Mouse (Mus musculus) forebrain, embryonic 11.5 days (tissue): Measurements from ENCODE around the gene Naaladl2. TPM values are rescaled to one million over a fixed set of nuclear protein-coding genes. Genes with fewer than 3 reads are reported as not detected.

ENCODE experiments used
- ATAC-seq: fragments of 200-750 bp; cut with Nextera tagmentation; replicated peaks from 2 replicates; pipeline ENCODE4 v1.8.0; 2017; ENCODE audit warnings: moderate TSS enrichment; ENCODE audit not compliant: low FRiP score
- DNase-seq: peaks from one replicate; pipeline ENCODE4 v3.0.0-alpha.2; 2017; ENCODE audit warnings: low spot score
- H3K27ac ChIP-seq: fragments of 300-500 bp; sonication (generic); 2 replicates; pipeline ENCODE4 v1.5.1; 2014; ENCODE audit warnings: low read depth, low read length
- H3K27me3 ChIP-seq: fragments of 300-500 bp; sonication (generic); 2 replicates; pipeline ENCODE4 v1.6.1; 2014; ENCODE audit warnings: mild to moderate bottlenecking, low read length, mixed read lengths; ENCODE audit not compliant: control insufficient read depth, insufficient read depth
- H3K36me3 ChIP-seq: fragments of 300-500 bp; sonication (generic); 2 replicates; pipeline ENCODE4 v1.6.1; 2014; ENCODE audit warnings: mild to moderate bottlenecking, low read length, moderate library complexity, mixed read lengths; ENCODE audit not compliant: control insufficient read depth, insufficient read depth
- H3K4me1 ChIP-seq: fragments of 300-500 bp; sonication (generic); replicated peaks from 2 replicates; pipeline ENCODE4 v1.6.1; 2014; ENCODE audit warnings: low read length, mixed read lengths; ENCODE audit not compliant: control insufficient read depth, insufficient read depth
- H3K4me2 ChIP-seq: fragments of 300-500 bp; sonication (generic); 2 replicates; pipeline ENCODE4 v1.6.1; 2014; ENCODE audit warnings: low read depth, mild to moderate bottlenecking, low read length, moderate library complexity, mixed read lengths; ENCODE audit not compliant: severe bottlenecking
- H3K4me3 ChIP-seq: fragments of 300-500 bp; sonication (generic); 2 replicates; pipeline ENCODE4 v1.5.1; 2014; ENCODE audit warnings: low read depth, low read length
- H3K9ac ChIP-seq: fragments of 300-500 bp; sonication (generic); 2 replicates; pipeline ENCODE4 v1.6.1; 2014; ENCODE audit warnings: low read length
- H3K9me3 ChIP-seq: fragments of 300-500 bp; sonication (generic); 2 replicates; pipeline ENCODE4 v1.6.1; 2016; ENCODE audit warnings: low read length, mixed read lengths; ENCODE audit not compliant: control insufficient read depth
- WGBS: fragments of 180-500 bp; shearing (Covaris S2); extraction: QIAGEN DNeasy Blood & Tissue Kit; methylation state at CpG from one replicate; pipeline ENCODE4 v1.1.7; 2014; 5-methylcytosine and 5-hydroxymethylcytosine counted together
- polyA plus RNA-seq: library from polyadenylated mRNA; unstranded; fragments of >200 nt; fragmentation: Nextera tagmentation; extraction: Ambion mirVana; gene quantifications from 2 replicates; pipeline ENCODE4 v1.2.1, GENCODE M21; 2014

Gene Naaladl2
- polyA plus RNA-seq, 1 experiment from 2014 or later: 0.48 TPM

GRCm38 (mm10) chr3:24595447-24595846 is 548.6 kb downstream of the Naaladl2 start:
- ATAC-seq (no peak), DNase-seq (no peak)
- WGBS: 81% methylated on average over 2 of the region's 2 CpGs
- Histone ChIP-seq H3K4me2 (no peak overlapping the region), H3K27ac (no peak overlapping the region), H3K27me3 (no peaks in the 10 kb centered on the region), H3K9me3 (no peaks in the 10 kb centered on the region), H3K9ac (no peak overlapping the region), H3K4me3 (no peak overlapping the region), H3K4me1 (no peaks in the 10 kb centered on the region), H3K36me3 (no peaks in the 10 kb centered on the region)

- Histone ChIP-seq H3K27ac (no peak overlapping the region), H3K9ac (no peak overlapping the region), H3K4me2 (no peak overlapping the region), H3K36me3 (no peaks in the 10 kb centered on the region), H3K4me3 (no peak overlapping the region), H3K9me3 (no peaks in the 10 kb centered on the region), H3K4me1 (no peaks in the 10 kb centered on the region), H3K27me3 (no peaks in the 10 kb centered on the region)
- DNase-seq: no peak
- 82% methylated on average over 1 of the region's 1 CpGs for WGBS
- no peak for ATAC-seq
Measured at GRCm38 (mm10) chr3:24556617-24557016, 587.4 kb downstream of the Naaladl2 start.

GRCm38 (mm10) chr3:24553701-24554100 is 590.4 kb downstream of the Naaladl2 start:
- Histone ChIP-seq H3K27ac (no peak overlapping the region), H3K27me3 (no peaks in the 10 kb centered on the region), H3K9me3 (no peaks in the 10 kb centered on the region), H3K4me1 (no peaks in the 10 kb centered on the region), H3K9ac (no peak overlapping the region), H3K36me3 (no peaks in the 10 kb centered on the region), H3K4me2 (no peak overlapping the region), H3K4me3 (no peak overlapping the region)
- DNase-seq (no peak), ATAC-seq (no peak)
- 82% methylated on average over 5 of the region's 5 CpGs for WGBS

GRCm38 (mm10) chr3:24552631-24553030 is 591.4 kb downstream of the Naaladl2 start:
- no peaks in the 10 kb centered on the region for H3K4me1 ChIP-seq
- no peak overlapping the region for H3K27ac ChIP-seq
- no peak overlapping the region for H3K4me2 ChIP-seq
- 81% methylated on average over 2 of the region's 2 CpGs for WGBS
- H3K36me3 ChIP-seq: no peaks in the 10 kb centered on the region
- ATAC-seq (no peak), DNase-seq (no peak)
- no peaks in the 10 kb centered on the region for H3K27me3 ChIP-seq
- no peak overlapping the region for H3K9ac ChIP-seq
- no peak overlapping the region for H3K4me3 ChIP-seq
- H3K9me3 ChIP-seq: no peaks in the 10 kb centered on the region

GRCm38 (mm10) chr3:24533775-24534458 is 610.1 kb downstream of the Naaladl2 start:
- Histone ChIP-seq H3K9ac (no peak overlapping the region), H3K27ac (no peak overlapping the region), H3K4me2 (no peak overlapping the region), H3K27me3 (no peaks in the 10 kb centered on the region), H3K4me1 (no peaks in the 10 kb centered on the region), H3K4me3 (no peak overlapping the region), H3K9me3 (no peaks in the 10 kb centered on the region), H3K36me3 (no peaks in the 10 kb centered on the region)
- ATAC-seq (no peak), DNase-seq (no peak)
- WGBS: 85% methylated on average over 3 of the region's 3 CpGs

GRCm38 (mm10) chr3:24514918-24515317 is 629.1 kb downstream of the Naaladl2 start:
- no peaks in the 10 kb centered on the region for H3K36me3 ChIP-seq
- no peak overlapping the region for H3K27ac ChIP-seq
- no peak overlapping the region for H3K4me2 ChIP-seq
- H3K9ac ChIP-seq: no peak overlapping the region
- no peak for DNase-seq
- H3K4me1 ChIP-seq: no peaks in the 10 kb centered on the region
- no peak for ATAC-seq
- WGBS: 65% methylated on average over 1 of the region's 1 CpGs
- no peak overlapping the region for H3K4me3 ChIP-seq
- H3K27me3 ChIP-seq: no peaks in the 10 kb centered on the region
- no peaks in the 10 kb centered on the region for H3K9me3 ChIP-seq

GRCm38 (mm10) chr3:24486456-24487112 is 657.5 kb downstream of the Naaladl2 start:
- Histone ChIP-seq H3K4me2 (no peak overlapping the region), H3K27ac (no peak overlapping the region), H3K27me3 (no peaks in the 10 kb centered on the region), H3K9me3 (no peaks in the 10 kb centered on the region), H3K4me3 (no peak overlapping the region), H3K9ac (no peak overlapping the region), H3K4me1 (no peaks in the 10 kb centered on the region), H3K36me3 (no peaks in the 10 kb centered on the region)
- ATAC-seq (no peak), DNase-seq (no peak)
- 76% methylated on average over 4 of the region's 4 CpGs for WGBS

- Histone ChIP-seq H3K27ac (no peak overlapping the region), H3K4me1 (no peaks in the 10 kb centered on the region), H3K27me3 (no peaks in the 10 kb centered on the region), H3K4me2 (no peak overlapping the region), H3K36me3 (no peaks in the 10 kb centered on the region), H3K9ac (no peak overlapping the region), H3K9me3 (no peaks in the 10 kb centered on the region), H3K4me3 (no peak overlapping the region)
- ATAC-seq: no peak
- no peak for DNase-seq
- 84% methylated on average over 4 of the region's 4 CpGs for WGBS
Measured at GRCm38 (mm10) chr3:24463941-24464340, 680.1 kb downstream of the Naaladl2 start.

DNA sequence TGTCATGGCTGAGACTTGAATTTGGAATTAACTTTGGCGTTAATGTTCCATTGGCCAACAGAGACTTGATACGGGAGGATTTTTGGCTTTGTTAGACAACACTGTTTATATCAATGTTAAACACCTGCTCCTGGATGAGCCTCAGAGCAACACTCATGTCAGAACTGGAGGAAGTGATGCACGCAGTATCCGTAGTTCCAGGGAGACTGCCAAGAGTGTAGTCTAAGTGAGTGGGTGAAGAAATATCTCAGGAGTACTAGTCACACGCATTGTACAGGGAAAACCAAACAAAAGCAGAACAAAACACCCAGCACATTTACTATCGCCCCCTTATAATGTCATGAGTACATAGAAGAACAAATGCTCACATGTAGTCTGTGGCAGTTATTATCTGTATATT is 703.4 kb downstream of the Naaladl2 start:
- 91% methylated on average over 6 of the region's 6 CpGs for WGBS

More for the DNA sequence above, 703.4 kb downstream of the Naaladl2 start:
- Histone ChIP-seq H3K9me3 (no peaks in the 10 kb centered on the region), H3K36me3 (no peaks in the 10 kb centered on the region), H3K4me1 (no peaks in the 10 kb centered on the region), H3K4me3 (no peak overlapping the region), H3K27ac (no peak overlapping the region), H3K9ac (no peak overlapping the region), H3K27me3 (no peaks in the 10 kb centered on the region), H3K4me2 (no peak overlapping the region)
- no peak for ATAC-seq
- no peak for DNase-seq
